Mouse (Mus musculus) cortical plate, adult 2 months (tissue): ENCODE measurements at regions not wholly inside any gene's neighbourhood (a gene's known extent, or its start where the extent isn't known, plus 50 kb on each side); places are given as distances from the start of the nearest gene placed in this dataset.

Experiments
- CTCF ChIP-seq: fragments of 200-500 bp; IDR thresholded peaks from 2 replicates; pipeline ENCODE4 v1.5.1; 2011; ENCODE audit warnings: mild to moderate bottlenecking, control low read depth, low read length; ENCODE audit not compliant: insufficient read depth; ENCODE audit errors: extremely low read depth
- POLR2A ChIP-seq: fragments of 200-500 bp; IDR thresholded peaks from 2 replicates; pipeline ENCODE4 v1.6.1; 2011; ENCODE audit warnings: mild to moderate bottlenecking, low read length, control low read depth; ENCODE audit not compliant: insufficient read depth; ENCODE audit errors: extremely low read depth

DNA sequence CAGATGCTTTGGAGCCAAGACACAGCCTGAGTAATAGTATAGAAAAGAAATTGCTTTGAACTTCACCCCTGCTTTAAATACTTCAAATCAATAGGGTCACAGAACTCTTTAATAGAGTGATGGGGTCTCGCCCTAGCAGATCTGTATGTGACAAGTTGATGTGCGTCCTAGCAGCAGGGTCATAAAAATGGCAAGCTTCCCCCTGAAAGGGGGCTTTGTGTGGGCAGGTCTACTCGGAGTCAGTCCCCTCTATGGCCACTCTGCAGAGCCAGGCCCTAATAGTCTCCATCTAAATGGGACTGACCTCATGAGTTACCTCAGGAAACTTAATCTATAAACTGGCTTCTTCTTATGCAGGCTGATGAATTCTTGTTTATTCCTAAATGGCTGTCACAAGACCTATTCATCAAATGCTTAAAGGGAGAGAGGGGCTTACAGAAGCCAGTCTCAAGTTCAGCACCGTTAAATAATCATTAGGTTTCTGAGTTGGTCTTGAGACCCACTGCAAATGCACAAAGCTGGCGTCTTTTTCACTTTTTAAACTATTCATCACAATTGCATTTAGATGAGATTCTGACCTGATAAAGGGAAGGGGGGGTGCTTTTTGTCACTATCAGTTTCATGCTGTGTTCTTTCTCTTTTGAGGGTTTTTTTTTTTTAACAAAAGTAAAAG is 457.0 kb upstream of the Fam92a start:
- TF ChIP-seq CTCF (no peak), POLR2A (no peak)
